In genomic region chr1:59673661-59674060, GRCm38 (mm10) we compare ENCODE assay signal across 16 mouse cellular contexts. TPM values are rescaled to one million over a fixed set of nuclear protein-coding genes. Genes with fewer than 3 reads are reported as not detected.
DNase-seq lines count a peak whose midpoint lies in the region; TF ChIP-seq lines count a peak whose summit lies in the region.
"Had no signal": no experiment of that assay in that cellular context is flagged by ENCODE, and none has a peak within 500 bp of the region (broad histone marks: within the 10 kb centered on the region; RNA-seq: fewer than 3 reads in every experiment).

No protein-coding gene starts in this region.

- peaks cover 3 to 20% of the 10 kb centered on the region in 2 experiments; a peak in 3 of 4 replicates for H3K4me1 ChIP-seq in CH12.LX (ENCODE audit: control insufficient read depth in 1 of 2, insufficient read depth in 2 of 2)

- TF ChIP-seq POLR2A in CH12.LX (IDR thresholded peaks at IDR 0.05; ENCODE audit: low read depth, low read length): no peak

- no peak for TF ChIP-seq CTCF in CH12.LX (conservative IDR thresholded peaks at IDR 0.05 in 1 of 2, IDR thresholded peaks at IDR 0.05 in 1 of 2; ENCODE audit: low read depth in 2 of 2, low read length in 2 of 2)

- no peak overlapping the region for H3K9ac ChIP-seq in CH12.LX (ENCODE audit: insufficient read depth, low read depth)

- dilution Hi-C loops in CH12.LX (cut with MboI; ENCODE audit: extremely low pct_ligation_motif_present, extremely low pct_unique_long_range_greater_than_20kb, low sequenced_read_pairs): no loop called here

- H3K9me3 ChIP-seq in CH12.LX (replicated peaks; ENCODE audit: low read length): no peaks in the 10 kb centered on the region
- H3K9me3 ChIP-seq: G1E had no signal

- no peak for TF ChIP-seq RAD21 in CH12.LX (IDR thresholded peaks at IDR 0.05; ENCODE audit: low read depth, low read length)

- H3K4me2 ChIP-seq in CH12.LX (ENCODE audit: insufficient read depth, low read depth, poor library complexity, severe bottlenecking): no peak overlapping the region

- peak; percentile 70 for TF ChIP-seq EP300 in CH12.LX (IDR thresholded peaks at IDR 0.05; ENCODE audit: low read length)

- in situ Hi-C loops in CH12.LX (cut with MboI; ENCODE audit: low pct_ligation_motif_present, low pct_unique_long_range_greater_than_20kb, low sequenced_read_pairs): no loop called here

- H3K4me3 ChIP-seq in CH12.LX (replicated peaks in 1 of 3; ENCODE audit: low read depth in 2 of 3, low read length in 2 of 3, poor library complexity in 1 of 3): no peak overlapping the region

- peaks cover 35% of the 10 kb centered on the region for H3K79me2 ChIP-seq in CH12.LX (replicated peaks; ENCODE audit: control insufficient read depth, extremely low read depth, insufficient read depth, poor library complexity, severe bottlenecking)

- no peaks in the 10 kb centered on the region for H3K27me3 ChIP-seq in CH12.LX (replicated peaks)
- H3K27me3 ChIP-seq: Patski had no signal

- peaks cover 0 to 21% of the 10 kb centered on the region in 2 experiments for H3K36me3 ChIP-seq in CH12.LX (replicated peaks in 1 of 2; ENCODE audit: control insufficient read depth in 1 of 2, insufficient read depth in 1 of 2, low read length in 1 of 2)

- H3K27ac ChIP-seq in CH12.LX (ENCODE audit: insufficient read depth, low read depth): no peak overlapping the region

- DNase-seq in CH12.LX (ENCODE audit: extremely low read depth): peak; percentile 62
- DNase-seq in layer of hippocampus, postnatal 36 days: no peak
- DNase-seq: adrenal gland, adult 2 months; adrenal gland, adult 8-10 months; adrenal gland, postnatal 10 days; adrenal gland, postnatal 14 days; adrenal gland, postnatal 25 days; adrenal gland, postnatal 36 days; B cell, adult 2 months; cerebellum, adult 11 months; cerebellum, adult 11-12 months; cerebellum, adult 18-20 months; cerebellum, adult 2 months; cerebellum, adult 8-10 months had no signal

TF ChIP-seq in CH12.LX, 34 proteins besides CTCF, POLR2A, EP300 and RAD21:
- TF ChIP-seq ZNF384 (IDR thresholded peaks at IDR 0.05; ENCODE audit: low read depth, low read length) (no peak), MAZ (IDR thresholded peaks at IDR 0.05; ENCODE audit: low read depth, low read length) (no peak), ZKSCAN1 (IDR thresholded peaks at IDR 0.05; ENCODE audit: borderline replicate concordance, low read depth, low read length) (no peak), RCOR1 (conservative IDR thresholded peaks at IDR 0.05; ENCODE audit: low read depth, low read length) (no peak), POLR2AphosphoS2 (IDR thresholded peaks at IDR 0.05; ENCODE audit: low read depth, low read length) (no peak), PAX5 (IDR thresholded peaks at IDR 0.05; ENCODE audit: low read length) (no peak), NELFE (IDR thresholded peaks at IDR 0.05; ENCODE audit: low read depth, low read length) (no peak), BHLHE40 (IDR thresholded peaks at IDR 0.05; ENCODE audit: low read depth, low read length) (peak; percentile 75), IRF4 (IDR thresholded peaks at IDR 0.05; ENCODE audit: low read depth, low read length) (no peak), MXI1 (IDR thresholded peaks at IDR 0.05; ENCODE audit: low read depth, low read length) (no peak), JUND (conservative IDR thresholded peaks at IDR 0.05; ENCODE audit: low read depth, low read length) (no peak; the same call in 1 of the 2 replicates), USF2 (conservative IDR thresholded peaks at IDR 0.05; ENCODE audit: low read depth, low read length) (no peak), MYC (IDR thresholded peaks at IDR 0.05; ENCODE audit: low read depth, low read length) (peak; percentile 43; the same call in 1 of the 2 replicates), MAX (IDR thresholded peaks at IDR 0.05; ENCODE audit: low read length) (0 out of 2 replicates have a peak, but pooled peaks have one; percentile 26), TBP (conservative IDR thresholded peaks at IDR 0.05; ENCODE audit: low read depth, low read length) (no peak), SIN3A (IDR thresholded peaks at IDR 0.05; ENCODE audit: low read length) (no peak; the same call in none of the 2 replicates), USF1 (IDR thresholded peaks at IDR 0.05; ENCODE audit: low read depth, low read length) (no peak), ZC3H11A (IDR thresholded peaks at IDR 0.05; ENCODE audit: low read depth, low read length) (no peak), JUN (IDR thresholded peaks at IDR 0.05; ENCODE audit: insufficient read depth, low read depth, low read length) (peak; percentile 43; the same call in 1 of the 2 replicates), CHD2 (IDR thresholded peaks at IDR 0.05; ENCODE audit: low read length) (no peak), MEF2A (IDR thresholded peaks at IDR 0.05; ENCODE audit: borderline replicate concordance, low read depth, low read length) (peak; percentile 78), E2F4 (IDR thresholded peaks at IDR 0.05; ENCODE audit: insufficient replicate concordance, low read depth, low read length) (no peak), TCF12 (IDR thresholded peaks at IDR 0.05; ENCODE audit: low read depth, low read length) (peak; percentile 45), ETS1 (conservative IDR thresholded peaks at IDR 0.05; ENCODE audit: low read depth, low read length) (peak; percentile 58), GABPA (IDR thresholded peaks at IDR 0.05; ENCODE audit: insufficient replicate concordance, low read depth, low read length) (no peak), ZMIZ1 (IDR thresholded peaks at IDR 0.05; ENCODE audit: low read depth, low read length) (no peak), MAFK (IDR thresholded peaks at IDR 0.05; ENCODE audit: insufficient replicate concordance, low read length) (0 out of 2 replicates have a peak, but pooled peaks have one; percentile 7), ELF1 (IDR thresholded peaks at IDR 0.05; ENCODE audit: low read depth, low read length) (no peak), KAT2A (IDR thresholded peaks at IDR 0.05; ENCODE audit: insufficient replicate concordance, low read length) (no peak), SMC3 (IDR thresholded peaks at IDR 0.05; ENCODE audit: low read depth, low read length) (no peak), CHD1 (IDR thresholded peaks at IDR 0.05; ENCODE audit: low read depth, low read length) (no peak), HCFC1 (IDR thresholded peaks at IDR 0.05; ENCODE audit: low read depth, low read length) (no peak), NRF1 (IDR thresholded peaks at IDR 0.05; ENCODE audit: low read depth, low read length) (no peak), UBTF (IDR thresholded peaks at IDR 0.05; ENCODE audit: low read depth, low read length) (no peak)

RNA-seq across cellular contexts. Expression of gene Sumo1, which starts 3.0 kb away (rescaled TPM):
- total RNA-seq in CH12.LX (2012; rRNA removed): 122 and 154 TPM in 2 replicates
- total RNA-seq in CH12.LX (2014; rRNA removed): 505 and 559 TPM in 2 replicates
- 296 and 297 TPM in 2 replicates for polyA plus RNA-seq in CH12.LX (2012; ENCODE audit: insufficient read length, low read depth)
- total RNA-seq in layer of hippocampus, postnatal 36 days (2021): 100 to 1,000 TPM; 120 to 126 TPM

RNA-seq across cellular contexts. Expression of gene Nop58, which starts 11.1 kb away (rescaled TPM):
- total RNA-seq in CH12.LX (2012; rRNA removed) (297 and 438 TPM in 2 replicates), CH12.LX (2014; rRNA removed) (523 and 600 TPM in 2 replicates)
- 749 and 752 TPM in 2 replicates for polyA plus RNA-seq in CH12.LX (2012; ENCODE audit: insufficient read length, low read depth)
- total RNA-seq in layer of hippocampus, postnatal 36 days (2021): 10 to 100 TPM; 52.7 to 58.8 TPM

Comparison
In these comparisons a context has a peak if more than half of its experiments do, and no peak if none do; other contexts are left out.
1. RNA of gene Nop58, which starts 11.1 kb away (total RNA-seq): 297 to 600 TPM in CH12.LX; 52.7 to 58.8 TPM in layer of hippocampus, postnatal 36 days; every median in the first group is over 4 times any median in the second.